Mouse (Mus musculus) hindbrain, embryonic 16.5 days (tissue): ENCODE data around the gene Klhdc8b. TPM values are rescaled to one million over a fixed set of nuclear protein-coding genes. Genes with fewer than 3 reads are reported as not detected.

Source experiments
- ATAC-seq: fragments of 200-750 bp; cut with Nextera tagmentation; 2 replicates; pipeline ENCODE4 v1.8.0; 2017; ENCODE audit warnings: moderate TSS enrichment, moderate library complexity
- H3K27ac ChIP-seq: fragments of 300-500 bp; sonication (generic); 2 replicates; pipeline ENCODE4 v1.5.1; 2014; ENCODE audit warnings: low read depth, mild to moderate bottlenecking, control low read depth, low read length, moderate library complexity
- H3K27me3 ChIP-seq: fragments of 300-500 bp; sonication (generic); replicated peaks from 2 replicates; pipeline ENCODE4 v1.6.1; 2014; ENCODE audit warnings: low read length; ENCODE audit not compliant: control insufficient read depth, insufficient read depth
- H3K36me3 ChIP-seq: fragments of 300-500 bp; sonication (generic); 2 replicates; pipeline ENCODE4 v1.6.1; 2014; ENCODE audit warnings: mild to moderate bottlenecking, low read length, moderate library complexity, mixed read lengths; ENCODE audit not compliant: control insufficient read depth, insufficient read depth
- H3K4me1 ChIP-seq: fragments of 300-500 bp; sonication (generic); 2 replicates; pipeline ENCODE4 v1.6.1; 2014; ENCODE audit warnings: low read depth, low read length; ENCODE audit not compliant: control insufficient read depth, insufficient read depth
- H3K4me2 ChIP-seq: fragments of 300-500 bp; sonication (generic); 2 replicates; pipeline ENCODE4 v1.6.1; 2014; ENCODE audit warnings: mild to moderate bottlenecking, low read length, control low read depth, moderate library complexity
- H3K4me3 ChIP-seq: fragments of 300-500 bp; sonication (generic); 2 replicates; pipeline ENCODE4 v1.5.1; 2014; ENCODE audit warnings: mild to moderate bottlenecking, low read length, control low read depth, moderate library complexity
- H3K9ac ChIP-seq: fragments of 300-500 bp; sonication (generic); 2 replicates; pipeline ENCODE4 v1.6.1; 2014; ENCODE audit warnings: low read depth, mild to moderate bottlenecking, control low read depth, low read length, moderate library complexity
- H3K9me3 ChIP-seq: fragments of 300-500 bp; sonication (generic); 2 replicates; pipeline ENCODE4 v1.6.1; 2014; ENCODE audit warnings: mild to moderate bottlenecking, low read length, moderate library complexity; ENCODE audit not compliant: control insufficient read depth
- WGBS: fragments of 180-500 bp; shearing (Covaris S2); extraction: QIAGEN DNeasy Blood & Tissue Kit; methylation state at CpG from one replicate; pipeline ENCODE4 v1.1.7; 2014; 5-methylcytosine and 5-hydroxymethylcytosine counted together
- polyA plus RNA-seq: library from polyadenylated mRNA; unstranded; fragments of >200 nt; fragmentation: Nextera tagmentation; extraction: Ambion mirVana; gene quantifications from 2 replicates; pipeline ENCODE4 v1.2.1, GENCODE M21; 2015

The Klhdc8b gene
- polyA plus RNA-seq, 1 experiment from 2014 or later: 54.8 TPM

GRCm38 (mm10) chr9:108411381-108411942, 49.9 kb downstream of the Klhdc8b start:
- no peak for ATAC-seq
- 68% methylated on average over 9 of the region's 9 CpGs for WGBS
- H3K4me1 ChIP-seq: no peaks in the 10 kb centered on the region

GRCm38 (mm10) chr9:108409535-108409934, 51.8 kb downstream of the Klhdc8b start:
- no peak overlapping the region for H3K4me2 ChIP-seq
- H3K27me3 ChIP-seq: no peaks in the 10 kb centered on the region
- no peaks in the 10 kb centered on the region for H3K9me3 ChIP-seq
- ATAC-seq: no peak
- no peaks in the 10 kb centered on the region for H3K4me1 ChIP-seq
- no peak overlapping the region for H3K4me3 ChIP-seq
- 85% methylated on average over 4 of the region's 4 CpGs for WGBS
- H3K27ac ChIP-seq: no peak overlapping the region
- no peaks in the 10 kb centered on the region for H3K36me3 ChIP-seq
- H3K9ac ChIP-seq: no peak overlapping the region

More at GRCm38 (mm10) chr9:108411381-108411942, 49.9 kb downstream of the Klhdc8b start:
- Histone ChIP-seq H3K27ac (no peak overlapping the region), H3K9me3 (no peaks in the 10 kb centered on the region), H3K36me3 (no peaks in the 10 kb centered on the region), H3K4me3 (no peak overlapping the region), H3K9ac (no peak overlapping the region), H3K4me2 (no peak overlapping the region), H3K27me3 (no peaks in the 10 kb centered on the region)

GRCm38 (mm10) chr9:108404451-108404850, 56.9 kb downstream of the Klhdc8b start:
- WGBS: 82% methylated on average over 8 of the region's 8 CpGs
- Histone ChIP-seq H3K27ac (no peak overlapping the region), H3K4me3 (no peak overlapping the region), H3K4me2 (no peak overlapping the region), H3K9ac (no peak overlapping the region), H3K36me3 (no peaks in the 10 kb centered on the region), H3K4me1 (no peaks in the 10 kb centered on the region; the same call in 1 of the 2 replicates), H3K9me3 (no peaks in the 10 kb centered on the region), H3K27me3 (no peaks in the 10 kb centered on the region)
- no peak for ATAC-seq

GRCm38 (mm10) chr9:108403081-108403480, 58.3 kb downstream of the Klhdc8b start:
- no peaks in the 10 kb centered on the region for H3K27me3 ChIP-seq
- no peaks in the 10 kb centered on the region for H3K36me3 ChIP-seq
- no peak overlapping the region for H3K9ac ChIP-seq
- no peaks in the 10 kb centered on the region for H3K9me3 ChIP-seq
- 87% methylated on average over 4 of the region's 4 CpGs for WGBS
- H3K4me3 ChIP-seq: no peak overlapping the region
- H3K27ac ChIP-seq: no peak overlapping the region
- H3K4me2 ChIP-seq: no peak overlapping the region
- H3K4me1 ChIP-seq: no peaks in the 10 kb centered on the region; the same call in 1 of the 2 replicates
- no peak for ATAC-seq

DNA sequence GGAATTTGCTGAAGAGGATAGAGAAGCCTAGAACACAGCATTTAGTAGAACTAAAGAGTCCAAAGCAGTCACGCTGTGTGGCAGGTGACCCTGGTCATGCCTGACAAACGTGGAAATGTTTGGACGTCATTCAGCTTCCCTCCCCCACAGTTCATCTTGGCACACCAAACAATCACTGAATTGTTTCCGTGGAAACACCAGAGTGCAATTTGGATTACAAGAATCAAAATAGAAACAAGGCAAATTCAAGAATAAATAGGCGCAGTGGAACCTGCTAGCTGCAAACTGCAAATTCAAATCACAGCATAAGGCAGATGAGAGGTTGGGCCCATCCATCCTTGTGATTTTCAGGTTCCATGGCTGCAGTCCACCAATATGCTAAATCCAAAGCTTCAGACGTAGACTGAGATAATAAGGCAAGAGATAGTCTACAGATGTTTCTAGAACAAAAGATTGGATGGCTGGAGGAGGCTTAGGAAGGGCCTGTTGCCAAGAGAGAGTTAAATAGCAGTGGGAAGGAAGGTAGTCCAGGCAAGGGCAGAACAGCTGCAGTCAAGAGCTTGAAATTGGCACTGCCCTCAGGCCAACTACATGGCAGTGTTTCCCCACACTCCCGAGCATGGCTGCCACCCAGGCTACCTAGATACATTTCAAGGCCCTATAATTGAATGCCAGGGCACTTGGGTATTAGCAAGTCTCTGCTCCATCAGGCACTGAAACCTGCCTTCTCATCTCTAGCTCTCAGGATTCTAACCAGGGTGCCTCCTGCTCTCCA, 60.0 kb downstream of the Klhdc8b start:
- WGBS: 29% methylated on average over 7 of the region's 7 CpGs
- no peaks in the 10 kb centered on the region for H3K9me3 ChIP-seq
- ATAC-seq: peak; percentile 42; the same call in 1 of the 2 replicates
- no peaks in the 10 kb centered on the region; the same call in 1 of the 2 replicates for H3K4me1 ChIP-seq
- H3K27me3 ChIP-seq: no peaks in the 10 kb centered on the region
- H3K27ac ChIP-seq: peak overlapping the region; percentile 57; the same call in 1 of the 2 replicates
- H3K36me3 ChIP-seq: no peaks in the 10 kb centered on the region
- H3K4me3 ChIP-seq: no peak overlapping the region
- no peak overlapping the region for H3K4me2 ChIP-seq
- H3K9ac ChIP-seq: no peak overlapping the region

DNA sequence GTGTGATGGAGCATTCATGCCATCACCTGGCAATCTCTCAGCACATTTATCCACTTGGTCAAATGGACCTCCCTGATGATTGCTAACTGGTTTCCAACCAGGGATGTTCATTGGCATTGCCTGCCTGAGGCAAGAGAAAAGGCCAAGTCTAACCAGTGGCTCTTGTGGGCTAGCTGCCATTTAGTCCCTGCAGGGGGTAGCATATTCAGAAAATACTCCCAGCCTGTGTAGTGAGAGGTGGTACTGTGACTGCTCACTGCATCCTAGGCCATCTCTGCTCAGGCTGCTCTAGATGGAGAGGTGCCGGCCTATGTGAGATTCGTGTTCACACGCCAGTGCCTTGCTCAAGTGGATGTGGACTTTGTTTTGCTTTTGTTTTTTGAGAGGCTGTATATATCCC, 63.1 kb downstream of the Klhdc8b start:
- WGBS: 95% methylated on average over 3 of the region's 3 CpGs
- Histone ChIP-seq H3K36me3 (peaks cover 2% of the 10 kb centered on the region), H3K4me2 (no peak overlapping the region), H3K27ac (no peak overlapping the region), H3K9me3 (no peaks in the 10 kb centered on the region), H3K4me3 (no peak overlapping the region), H3K9ac (no peak overlapping the region), H3K27me3 (no peaks in the 10 kb centered on the region), H3K4me1 (no peaks in the 10 kb centered on the region; the same call in 1 of the 2 replicates)
- no peak for ATAC-seq

Other genes starting within 250 kb of the Klhdc8b start
- 75.4 and 90.0 TPM in 2 replicates for gene Dag1, start 197.6 kb downstream of the Klhdc8b start, polyA plus RNA-seq
- gene Nicn1, start 171.2 kb downstream of the Klhdc8b start, polyA plus RNA-seq: 142 and 145 TPM in 2 replicates
- 23.3 and 26.3 TPM in 2 replicates for gene Amt, start 164.7 kb downstream of the Klhdc8b start, polyA plus RNA-seq
- 278 TPM in 2 replicates for gene Rhoa, start 155.5 kb downstream of the Klhdc8b start, polyA plus RNA-seq
- 51.6 and 57.2 TPM in 2 replicates for gene Tcta, start 155.4 kb downstream of the Klhdc8b start, polyA plus RNA-seq
- 451 and 453 TPM in 2 replicates for gene Gpx1, start 122.7 kb downstream of the Klhdc8b start, polyA plus RNA-seq
- 116 and 127 TPM in 2 replicates for gene Usp4, start 113.7 kb downstream of the Klhdc8b start, polyA plus RNA-seq
- gene 1700102P08Rik, start 68.8 kb downstream of the Klhdc8b start, polyA plus RNA-seq: 1.5 and 2.7 TPM in 2 replicates
- 1.6 and 1.7 TPM in 2 replicates for gene Ccdc36, start 33.1 kb downstream of the Klhdc8b start, polyA plus RNA-seq
- gene BC048562, start 25.1 kb downstream of the Klhdc8b start, polyA plus RNA-seq: not detected in 2 replicates
- gene Ccdc71, start 1.1 kb downstream of the Klhdc8b start, polyA plus RNA-seq: 57.6 and 68.3 TPM in 2 replicates
- gene Lamb2, start 18.2 kb upstream of the Klhdc8b start, polyA plus RNA-seq: 17.1 and 26.5 TPM in 2 replicates
- 56.3 and 71.4 TPM in 2 replicates for gene Usp19, start 29.0 kb upstream of the Klhdc8b start, polyA plus RNA-seq
- gene Qars, start 46.1 kb upstream of the Klhdc8b start, polyA plus RNA-seq: 62.3 and 64.6 TPM in 2 replicates
- gene Qrich1, start 55.2 kb upstream of the Klhdc8b start, polyA plus RNA-seq: 106 and 126 TPM in 2 replicates
- gene Impdh2, start 98.7 kb upstream of the Klhdc8b start, polyA plus RNA-seq: 101 and 110 TPM in 2 replicates
- 71.8 and 78.2 TPM in 2 replicates for gene Ndufaf3, start 105.9 kb upstream of the Klhdc8b start, polyA plus RNA-seq
- gene Dalrd3, start 108.3 kb upstream of the Klhdc8b start, polyA plus RNA-seq: 328 and 331 TPM in 2 replicates
- 326 and 352 TPM in 2 replicates for gene Wdr6, start 117.2 kb upstream of the Klhdc8b start, polyA plus RNA-seq
- gene P4htm, start 136.1 kb upstream of the Klhdc8b start, polyA plus RNA-seq: 40.1 and 40.2 TPM in 2 replicates
- gene Arih2, start 187.8 kb upstream of the Klhdc8b start, polyA plus RNA-seq: 44.6 and 48.0 TPM in 2 replicates
- gene Slc25a20, start 200.5 kb upstream of the Klhdc8b start, polyA plus RNA-seq: 48.7 and 51.3 TPM in 2 replicates
- gene Prkar2a, start 227.7 kb upstream of the Klhdc8b start, polyA plus RNA-seq: 36.8 and 52.8 TPM in 2 replicates